Mouse (Mus musculus) intestine, embryonic 16.5 days (tissue): ENCODE measurements around the gene Fbxl17. TPM values are rescaled to one million over a fixed set of nuclear protein-coding genes. Genes with fewer than 3 reads are reported as not detected.

ENCODE experiments used
- ATAC-seq: fragments of 200-750 bp; cut with Nextera tagmentation; 2 replicates; pipeline ENCODE4 v1.8.0; 2017; ENCODE audit warnings: moderate TSS enrichment, moderate library complexity
- H3K27ac ChIP-seq: fragments of 300-500 bp; sonication (generic); 2 replicates; pipeline ENCODE4 v1.5.1; 2014; ENCODE audit warnings: mild to moderate bottlenecking, low read length
- H3K27me3 ChIP-seq: fragments of 300-500 bp; sonication (generic); replicated peaks from 2 replicates; pipeline ENCODE4 v1.6.1; 2014; ENCODE audit warnings: low read length, control low read depth, mixed read lengths; ENCODE audit not compliant: control insufficient read depth, insufficient read depth
- H3K36me3 ChIP-seq: fragments of 300-500 bp; sonication (generic); 2 replicates; pipeline ENCODE4 v1.6.1; 2014; ENCODE audit warnings: low read length, control low read depth; ENCODE audit not compliant: control insufficient read depth, insufficient read depth
- H3K4me1 ChIP-seq: fragments of 300-500 bp; sonication (generic); 2 replicates; pipeline ENCODE4 v1.6.1; 2014; ENCODE audit warnings: low read length, control low read depth, mixed read lengths; ENCODE audit not compliant: control insufficient read depth, insufficient read depth
- H3K4me2 ChIP-seq: fragments of 300-500 bp; sonication (generic); 2 replicates; pipeline ENCODE4 v1.6.1; 2014; ENCODE audit warnings: low read depth, low read length, control low read depth
- H3K4me3 ChIP-seq: fragments of 300-500 bp; sonication (generic); 2 replicates; pipeline ENCODE4 v1.5.1; 2014; ENCODE audit warnings: mild to moderate bottlenecking, low read length
- H3K9ac ChIP-seq: fragments of 300-500 bp; sonication (generic); 2 replicates; pipeline ENCODE4 v1.6.1; 2014; ENCODE audit warnings: low read depth, low read length
- H3K9me3 ChIP-seq: fragments of 300-500 bp; sonication (generic); 2 replicates; pipeline ENCODE4 v1.6.1; 2016; ENCODE audit warnings: low read length, control low read depth; ENCODE audit not compliant: control insufficient read depth
- WGBS: fragments of 180-500 bp; shearing (Covaris S2); extraction: QIAGEN DNeasy Blood & Tissue Kit; methylation state at CpG from one replicate; pipeline ENCODE4 v1.1.7; 2014; 5-methylcytosine and 5-hydroxymethylcytosine counted together
- polyA plus RNA-seq: library from polyadenylated mRNA; unstranded; fragments of >200 nt; fragmentation: Nextera tagmentation; extraction: Ambion mirVana; gene quantifications from 2 replicates; pipeline ENCODE4 v1.2.1, GENCODE M21; 2015

Gene Fbxl17
- polyA plus RNA-seq, 1 experiment from 2014 or later = 2.3 TPM

- WGBS = 6% methylated on average over 6 of the region's 6 CpGs
- Histone ChIP-seq H3K36me3 (no peaks in the 10 kb centered on the region), H3K9me3 (no peaks in the 10 kb centered on the region), H3K4me2 (no peak overlapping the region), H3K9ac (no peak overlapping the region), H3K4me3 (no peak overlapping the region), H3K4me1 (no peaks in the 10 kb centered on the region), H3K27ac (no peak overlapping the region), H3K27me3 (no peaks in the 10 kb centered on the region)
- 0 out of 2 replicates have a peak, but pooled peaks have one; percentile 44 for ATAC-seq
Measured at GRCm38 (mm10) chr17:63467866-63468265, 32.0 kb downstream of the Fbxl17 start.

DNA sequence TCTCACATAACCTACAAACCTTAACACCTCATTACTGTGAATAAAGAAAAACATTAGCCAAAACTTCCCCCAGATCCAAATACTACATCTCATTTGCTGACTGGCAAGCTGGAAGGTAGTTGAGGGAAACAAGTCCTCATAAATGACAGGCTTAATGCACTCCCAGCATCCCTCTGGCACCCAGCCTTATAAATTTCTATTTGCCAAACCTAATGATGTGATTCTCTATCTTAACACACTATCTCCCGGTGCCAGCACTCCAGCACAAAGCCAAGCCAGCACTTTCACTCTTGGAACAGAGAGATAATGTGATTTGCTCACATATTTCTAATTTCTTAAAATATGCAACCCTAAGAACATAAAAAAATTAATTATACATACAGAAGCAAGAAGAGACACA is 34.6 kb downstream of the Fbxl17 start:
- H3K27ac ChIP-seq = no peak overlapping the region
- H3K4me1 ChIP-seq = no peaks in the 10 kb centered on the region
- H3K9ac ChIP-seq = no peak overlapping the region
- H3K4me3 ChIP-seq = no peak overlapping the region
- no peaks in the 10 kb centered on the region for H3K27me3 ChIP-seq
- H3K4me2 ChIP-seq = no peak overlapping the region
- no peaks in the 10 kb centered on the region for H3K36me3 ChIP-seq
- ATAC-seq = no peak
- 60% methylated on average over 1 of the region's 1 CpGs for WGBS
- no peaks in the 10 kb centered on the region for H3K9me3 ChIP-seq

DNA sequence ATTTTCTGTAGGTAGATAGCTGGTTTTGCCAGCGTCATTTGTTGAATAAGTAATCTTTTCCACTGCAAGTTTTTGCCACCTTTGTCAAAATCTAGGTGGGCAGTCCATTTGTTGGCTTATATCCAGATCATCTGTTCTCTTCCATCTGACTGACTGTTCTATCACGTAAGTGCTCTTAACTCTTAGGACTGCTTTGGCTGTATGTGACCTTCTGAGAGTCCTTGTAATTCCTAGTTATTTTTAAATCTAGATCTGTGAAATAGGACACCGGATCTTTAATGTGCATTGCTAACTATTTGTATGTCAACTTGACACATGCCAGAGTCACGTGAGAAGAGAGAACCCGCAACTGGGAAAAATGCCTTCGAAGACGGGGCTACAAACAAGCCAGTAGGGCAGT is 37.3 kb downstream of the Fbxl17 start:
- Histone ChIP-seq H3K27ac (no peak overlapping the region), H3K9me3 (no peaks in the 10 kb centered on the region), H3K9ac (no peak overlapping the region), H3K27me3 (no peaks in the 10 kb centered on the region), H3K4me2 (no peak overlapping the region), H3K36me3 (no peaks in the 10 kb centered on the region), H3K4me1 (no peaks in the 10 kb centered on the region), H3K4me3 (no peak overlapping the region)
- ATAC-seq = no peak
- WGBS = 77% methylated on average over 7 of the region's 7 CpGs

GRCm38 (mm10) chr17:63459712-63460495 is 39.9 kb downstream of the Fbxl17 start:
- no peak for ATAC-seq
- Histone ChIP-seq H3K9me3 (no peaks in the 10 kb centered on the region), H3K4me1 (no peaks in the 10 kb centered on the region), H3K36me3 (no peaks in the 10 kb centered on the region), H3K27ac (no peak overlapping the region), H3K27me3 (no peaks in the 10 kb centered on the region), H3K4me3 (no peak overlapping the region), H3K9ac (no peak overlapping the region), H3K4me2 (no peak overlapping the region)
- 77% methylated on average over 9 of the region's 9 CpGs for WGBS

- no peak overlapping the region for H3K9ac ChIP-seq
- H3K27ac ChIP-seq = no peak overlapping the region
- H3K36me3 ChIP-seq = no peaks in the 10 kb centered on the region
- H3K27me3 ChIP-seq = no peaks in the 10 kb centered on the region
- H3K4me3 ChIP-seq = no peak overlapping the region
- ATAC-seq = no peak
- no peaks in the 10 kb centered on the region for H3K9me3 ChIP-seq
- WGBS = 94% methylated on average over 3 of the region's 3 CpGs
- H3K4me1 ChIP-seq = no peaks in the 10 kb centered on the region
- no peak overlapping the region for H3K4me2 ChIP-seq
Measured at GRCm38 (mm10) chr17:63458052-63458451, 41.8 kb downstream of the Fbxl17 start.

DNA sequence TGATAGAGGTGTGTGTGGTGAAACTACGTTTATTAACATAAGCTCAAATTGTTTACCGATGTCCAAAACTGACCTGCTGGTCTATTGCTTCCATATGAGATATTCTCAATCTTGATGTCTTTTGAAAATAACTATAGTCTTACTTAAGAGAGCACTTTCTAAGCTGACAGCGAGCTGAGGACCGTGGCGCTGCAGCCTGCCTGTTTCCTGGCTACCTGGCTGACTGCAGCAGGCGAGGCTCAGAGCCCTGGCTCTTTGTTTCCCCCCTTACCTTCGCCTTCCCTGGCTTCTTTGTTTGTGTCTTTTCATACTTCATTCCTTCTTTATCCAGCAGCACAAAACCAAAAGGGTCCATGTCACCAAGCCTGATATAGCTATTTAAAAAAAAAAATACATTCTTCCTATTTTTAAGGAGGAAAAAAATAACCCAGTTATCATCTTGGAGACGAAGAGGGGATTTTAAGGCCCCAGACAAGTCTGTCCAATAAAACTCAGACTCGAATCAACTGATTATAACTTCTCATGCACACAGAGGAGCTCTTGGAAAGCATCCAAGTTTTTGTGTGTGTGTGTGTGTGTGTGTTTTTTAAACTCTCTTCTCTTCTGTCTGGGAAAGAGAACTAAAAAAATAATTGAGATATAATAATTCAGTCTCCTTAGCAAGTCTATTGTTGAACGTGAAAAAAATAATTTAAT is 48.4 kb downstream of the Fbxl17 start:
- Histone ChIP-seq H3K27me3 (no peaks in the 10 kb centered on the region), H3K9me3 (no peaks in the 10 kb centered on the region), H3K4me2 (no peak overlapping the region), H3K4me3 (no peak overlapping the region), H3K9ac (no peak overlapping the region), H3K27ac (no peak overlapping the region), H3K4me1 (peaks cover 4% of the 10 kb centered on the region; the same call in 1 of the 2 replicates), H3K36me3 (no peaks in the 10 kb centered on the region)
- ATAC-seq = no peak
- 53% methylated on average over 10 of the region's 10 CpGs for WGBS

DNA sequence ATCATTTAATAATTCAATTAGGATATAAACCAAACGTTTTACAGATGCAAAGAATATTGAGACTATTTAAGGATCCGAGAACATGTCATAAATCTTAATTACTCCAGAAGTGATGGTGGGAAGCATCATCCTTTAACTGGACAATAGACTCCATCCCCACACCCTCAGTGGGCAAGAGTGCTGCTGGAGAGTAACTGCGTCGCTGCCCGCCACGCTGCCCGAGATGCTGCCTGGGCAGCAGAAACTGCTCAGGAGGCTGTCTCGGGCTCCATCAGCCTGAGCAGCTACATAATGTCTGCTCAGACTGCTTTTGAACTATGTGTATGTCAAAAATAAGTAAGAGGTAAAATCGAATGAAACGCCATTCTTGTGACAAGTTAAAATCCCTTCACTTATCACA is 52.1 kb downstream of the Fbxl17 start:
- no peak overlapping the region for H3K9ac ChIP-seq
- no peaks in the 10 kb centered on the region for H3K27me3 ChIP-seq
- WGBS = 74% methylated on average over 10 of the region's 10 CpGs
- no peak for ATAC-seq
- peaks cover 4% of the 10 kb centered on the region; the same call in 1 of the 2 replicates for H3K4me1 ChIP-seq
- H3K36me3 ChIP-seq = no peaks in the 10 kb centered on the region
- no peaks in the 10 kb centered on the region for H3K9me3 ChIP-seq
- H3K27ac ChIP-seq = no peak overlapping the region
- H3K4me2 ChIP-seq = no peak overlapping the region
- H3K4me3 ChIP-seq = no peak overlapping the region

GRCm38 (mm10) chr17:63446971-63447679 is 52.7 kb downstream of the Fbxl17 start:
- Histone ChIP-seq H3K4me2 (no peak overlapping the region), H3K36me3 (no peaks in the 10 kb centered on the region), H3K27ac (no peak overlapping the region), H3K27me3 (no peaks in the 10 kb centered on the region), H3K9me3 (no peaks in the 10 kb centered on the region), H3K4me1 (peaks cover 4% of the 10 kb centered on the region; the same call in 1 of the 2 replicates), H3K4me3 (no peak overlapping the region), H3K9ac (no peak overlapping the region)
- no peak for ATAC-seq
- 81% methylated on average over 10 of the region's 10 CpGs for WGBS

DNA sequence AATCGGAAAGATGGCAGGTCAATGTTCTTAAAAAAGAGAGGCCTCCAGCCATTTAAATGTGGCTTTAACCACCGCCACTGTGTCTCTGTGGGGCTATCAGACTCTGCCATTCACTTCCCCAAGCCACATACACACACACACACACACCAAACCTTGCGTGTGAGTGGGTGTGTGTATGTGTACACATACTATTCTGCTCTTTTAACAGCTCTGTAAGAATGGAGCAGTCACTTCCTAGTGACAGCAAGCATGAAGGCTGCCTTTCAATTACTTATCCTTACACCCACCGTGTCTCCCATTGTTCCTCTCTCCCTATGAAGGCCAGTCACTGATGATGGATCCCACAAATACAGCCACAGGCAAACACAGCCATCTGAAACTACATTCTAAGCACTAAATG is 54.6 kb downstream of the Fbxl17 start:
- no peaks in the 10 kb centered on the region for H3K27me3 ChIP-seq
- no peak for ATAC-seq
- 80% methylated on average over 4 of the region's 4 CpGs for WGBS

More for the DNA sequence above, 54.6 kb downstream of the Fbxl17 start:
- no peak overlapping the region for H3K9ac ChIP-seq
- H3K4me2 ChIP-seq = no peak overlapping the region
- H3K9me3 ChIP-seq = no peaks in the 10 kb centered on the region
- no peaks in the 10 kb centered on the region for H3K4me1 ChIP-seq
- no peaks in the 10 kb centered on the region for H3K36me3 ChIP-seq
- no peak overlapping the region for H3K27ac ChIP-seq
- no peak overlapping the region for H3K4me3 ChIP-seq
